Mouse (Mus musculus): ENCODE data around the gene Ogfod3.

DNA sequence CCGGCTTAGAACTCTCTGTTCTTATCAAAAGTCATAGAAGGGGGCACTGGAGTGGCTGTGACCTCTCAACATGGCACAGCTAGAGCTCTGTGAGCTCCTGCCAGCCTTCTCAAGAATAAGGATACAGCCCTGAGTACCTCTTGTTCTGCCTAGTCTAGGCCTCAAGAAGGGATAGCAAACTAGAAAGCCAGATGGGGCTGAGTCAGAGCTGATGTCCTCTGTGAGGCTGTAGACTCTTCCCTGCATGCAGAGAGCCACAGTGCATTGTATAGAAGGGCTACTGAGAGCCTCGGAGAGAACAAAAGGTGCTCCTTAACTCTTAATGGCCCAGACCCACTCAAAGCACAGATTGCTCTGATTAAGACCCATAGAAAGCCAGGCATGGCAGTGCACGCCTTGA lies 30.3 kb downstream of the Ogfod3 start:
- no peak for TF ChIP-seq CTCF (conservative IDR thresholded peaks at IDR 0.05; ENCODE audit: insufficient read depth, insufficient read length, low read depth, low read length)
- TF ChIP-seq POLR2A (IDR thresholded peaks at IDR 0.05; ENCODE audit: low read depth, low read length): no peak
